Mouse (Mus musculus) kidney, embryonic 15.5 days (tissue): Measurements from ENCODE around the gene Rab10. TPM values are rescaled to one million over a fixed set of nuclear protein-coding genes. Genes with fewer than 3 reads are reported as not detected.

Experiments
- ATAC-seq: fragments of 200-750 bp; cut with Nextera tagmentation; replicated peaks from 2 replicates; pipeline ENCODE4 v1.8.0; 2017; ENCODE audit warnings: moderate TSS enrichment; ENCODE audit not compliant: low FRiP score
- H3K27ac ChIP-seq: fragments of 300-500 bp; sonication (generic); 2 replicates; pipeline ENCODE4 v1.5.1; 2015; ENCODE audit warnings: mild to moderate bottlenecking, inconsistent platforms
- H3K27me3 ChIP-seq: fragments of 300-500 bp; sonication (generic); 2 replicates; pipeline ENCODE4 v1.6.1; 2015; ENCODE audit warnings: inconsistent platforms
- H3K36me3 ChIP-seq: fragments of 300-500 bp; sonication (generic); 2 replicates; pipeline ENCODE4 v1.6.1; 2015; ENCODE audit warnings: inconsistent platforms
- H3K4me1 ChIP-seq: fragments of 300-500 bp; sonication (generic); 2 replicates; pipeline ENCODE4 v1.6.1; 2015; ENCODE audit warnings: inconsistent platforms
- H3K4me2 ChIP-seq: fragments of 300-500 bp; sonication (generic); 2 replicates; pipeline ENCODE4 v1.6.1; 2015; ENCODE audit warnings: moderate library complexity, mild to moderate bottlenecking, inconsistent platforms
- H3K4me3 ChIP-seq: fragments of 300-500 bp; sonication (generic); replicated peaks from 2 replicates; pipeline ENCODE4 v1.5.1; 2015; ENCODE audit warnings: mild to moderate bottlenecking, inconsistent platforms
- H3K9ac ChIP-seq: fragments of 300-500 bp; sonication (generic); 2 replicates; pipeline ENCODE4 v1.6.1; 2015; ENCODE audit warnings: mild to moderate bottlenecking, inconsistent platforms
- H3K9me3 ChIP-seq: fragments of 300-500 bp; sonication (generic); replicated peaks from 2 replicates; pipeline ENCODE4 v1.6.1; 2016; ENCODE audit warnings: inconsistent platforms
- WGBS: fragments of 180-500 bp; shearing (Covaris S2); methylation state at CpG from one replicate; pipeline ENCODE4 v1.1.7; 2015; ENCODE audit warnings: mixed read lengths; 5-methylcytosine and 5-hydroxymethylcytosine counted together
- polyA plus RNA-seq: library from polyadenylated mRNA; unstranded; fragments of >200 nt; fragmentation: Nextera tagmentation; extraction: Ambion mirVana; gene quantifications from 2 replicates; pipeline ENCODE4 v1.2.1, GENCODE M21; 2015

Rab10 gene
- 75.5 and 75.7 TPM in 2 replicates for polyA plus RNA-seq

DNA sequence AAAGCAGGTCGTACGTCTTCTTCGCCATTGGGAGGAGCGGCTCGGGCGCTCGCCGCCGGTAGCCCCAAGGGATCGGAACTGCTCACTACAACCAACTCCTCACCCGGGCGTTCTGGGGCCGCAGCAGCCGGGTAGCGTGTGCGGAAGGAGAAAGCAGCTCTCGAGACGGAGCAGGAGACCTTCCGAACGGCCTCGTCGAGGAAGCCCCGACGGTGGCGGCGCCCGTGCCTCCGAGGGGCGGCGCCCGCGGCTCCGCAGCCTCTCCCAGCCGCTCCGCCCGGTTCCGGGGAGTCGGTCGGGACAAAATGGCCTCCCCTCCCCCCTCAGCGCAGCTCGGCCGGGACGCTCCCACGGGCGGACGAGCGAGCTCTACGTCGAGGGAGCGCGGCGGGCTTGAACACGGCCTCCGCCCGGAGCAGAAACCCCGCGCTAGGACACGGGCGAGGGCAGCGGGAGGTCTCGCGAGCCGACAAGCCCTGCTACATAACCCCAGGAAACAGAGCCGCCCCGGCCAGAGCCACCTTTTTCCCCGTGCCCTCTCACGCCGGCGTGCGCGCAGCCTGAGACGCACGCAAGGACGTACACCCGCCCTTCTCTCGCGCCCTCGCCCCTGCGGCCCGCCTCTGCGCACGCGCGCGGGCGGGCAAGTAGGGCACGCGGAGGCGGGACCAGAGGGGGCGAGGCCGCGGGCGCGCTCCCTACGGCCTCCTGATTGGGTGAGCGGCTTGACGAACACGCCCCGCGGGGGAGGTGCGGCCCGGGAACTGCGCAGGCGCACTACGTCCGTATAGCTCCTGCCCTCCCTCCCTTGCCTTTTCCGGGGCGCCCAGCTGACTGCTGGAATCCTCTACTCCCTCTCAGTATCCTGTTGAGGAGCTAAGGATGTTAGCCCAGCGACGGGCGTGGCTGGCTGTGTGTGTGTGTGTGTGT, at the start of gene Rab10:
Gene Rab10 (minus strand): TSS at position 579 of the 930 bp plus-strand sequence.
- H3K27me3 ChIP-seq, result no peaks in the 10 kb centered on the region
- H3K9ac ChIP-seq, result peak within 1 kb of the TSS; percentile 88
- H3K9me3 ChIP-seq, result no peaks in the 10 kb centered on the region
- no peaks in the 10 kb centered on the region for H3K36me3 ChIP-seq
- WGBS, result under 1% methylated on average over 108 of the region's 111 CpGs
- H3K4me2 ChIP-seq, result peak within 1 kb of the TSS; percentile 84
- peak; percentile 99 for ATAC-seq
- peak within 1 kb of the TSS; percentile 87 for H3K4me3 ChIP-seq
- peaks cover 18% of the 10 kb centered on the region for H3K4me1 ChIP-seq
- peak within 1 kb of the TSS; percentile 98 for H3K27ac ChIP-seq

DNA sequence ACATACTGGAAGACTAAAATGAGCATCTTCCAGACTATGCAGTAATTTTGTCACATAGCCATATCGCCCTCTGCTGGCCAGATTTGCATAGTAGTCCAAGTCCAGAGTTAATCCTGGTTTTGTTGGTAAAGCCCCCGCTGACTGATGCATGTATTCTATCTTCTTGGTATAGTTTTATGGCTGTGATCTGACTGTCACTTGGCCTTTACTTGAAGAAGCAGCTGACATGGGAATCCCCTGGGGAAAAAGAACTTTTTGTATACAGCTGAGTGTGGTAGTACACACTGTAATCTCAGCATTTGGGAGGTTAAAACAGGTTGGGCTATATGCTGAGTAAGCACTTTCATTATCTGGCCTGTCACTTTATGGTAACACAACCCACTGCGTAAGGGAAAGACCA, 49.5 kb upstream of the Rab10 start:
- Histone ChIP-seq H3K9me3 (no peaks in the 10 kb centered on the region), H3K4me2 (peak overlapping the region; percentile 16; the same call in 1 of the 2 replicates), H3K4me1 (no peaks in the 10 kb centered on the region), H3K27ac (no peak overlapping the region), H3K9ac (no peak overlapping the region), H3K27me3 (no peaks in the 10 kb centered on the region), H3K36me3 (no peaks in the 10 kb centered on the region), H3K4me3 (peak overlapping the region; percentile 1; the same call in 1 of the 2 replicates)
- 25% methylated on average over 3 of the region's 3 CpGs for WGBS
- ATAC-seq, result 0 out of 2 replicates have a peak, but pooled peaks have one; percentile 46

DNA sequence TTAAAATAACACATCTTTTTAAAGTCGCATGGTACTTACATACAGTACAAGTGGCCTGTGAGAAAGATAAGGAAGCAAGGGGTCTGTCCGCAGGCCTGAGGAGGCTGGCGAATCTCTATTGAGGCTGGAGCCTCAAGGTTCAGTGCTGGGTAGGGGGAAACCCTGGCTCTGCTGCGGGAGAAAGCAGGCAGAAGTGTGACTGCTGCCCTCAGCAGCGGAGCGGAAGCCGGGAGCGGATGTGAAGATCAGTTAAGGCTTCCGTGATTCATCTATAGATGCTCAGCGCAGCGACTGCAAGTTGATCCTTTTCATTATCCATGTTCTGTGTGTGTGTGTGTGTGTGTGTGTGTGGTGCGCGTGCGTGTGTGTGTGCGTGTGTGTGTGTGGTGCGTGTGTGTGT, 47.1 kb upstream of the Rab10 start:
- H3K27me3 ChIP-seq, result no peaks in the 10 kb centered on the region

DNA sequence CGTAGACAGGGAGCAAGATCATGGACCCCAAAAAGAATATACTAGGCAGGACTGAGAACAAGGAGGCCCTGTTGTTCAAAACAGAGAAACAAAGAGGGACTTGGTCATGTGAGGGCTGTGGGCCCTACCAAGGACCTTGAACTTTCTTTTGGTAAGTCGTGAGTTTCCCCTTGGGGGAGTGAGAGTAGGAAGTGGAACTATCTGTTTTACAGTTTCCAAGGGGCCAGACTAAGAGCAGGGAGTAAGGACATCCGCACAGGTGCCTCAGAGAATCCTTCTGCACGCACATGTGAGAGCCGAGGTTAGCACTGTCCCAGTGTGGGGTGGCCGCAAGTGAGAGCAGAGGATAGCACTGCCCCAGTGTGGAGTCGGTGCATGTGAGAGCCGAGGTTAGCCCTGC, 45.3 kb upstream of the Rab10 start:
- no peak for ATAC-seq
- Histone ChIP-seq H3K9ac (no peak overlapping the region), H3K9me3 (no peaks in the 10 kb centered on the region), H3K4me2 (no peak overlapping the region), H3K4me3 (no peak overlapping the region), H3K36me3 (no peaks in the 10 kb centered on the region), H3K4me1 (0 out of 2 replicates have a peak, but pooled peaks cover 2% of the 10 kb centered on the region), H3K27ac (no peak overlapping the region), H3K27me3 (no peaks in the 10 kb centered on the region)
- WGBS, result 88% methylated on average over 8 of the region's 8 CpGs

More for the DNA sequence above, 47.1 kb upstream of the Rab10 start:
- Histone ChIP-seq H3K4me1 (no peaks in the 10 kb centered on the region), H3K4me3 (peak overlapping the region; percentile 11; the same call in 1 of the 2 replicates), H3K9me3 (no peaks in the 10 kb centered on the region), H3K27ac (no peak overlapping the region), H3K9ac (no peak overlapping the region), H3K36me3 (no peaks in the 10 kb centered on the region), H3K4me2 (0 out of 2 replicates have a peak overlapping the region, but pooled peaks have one; percentile 28)
- no peak for ATAC-seq
- 60% methylated on average over 16 of the region's 16 CpGs for WGBS

DNA sequence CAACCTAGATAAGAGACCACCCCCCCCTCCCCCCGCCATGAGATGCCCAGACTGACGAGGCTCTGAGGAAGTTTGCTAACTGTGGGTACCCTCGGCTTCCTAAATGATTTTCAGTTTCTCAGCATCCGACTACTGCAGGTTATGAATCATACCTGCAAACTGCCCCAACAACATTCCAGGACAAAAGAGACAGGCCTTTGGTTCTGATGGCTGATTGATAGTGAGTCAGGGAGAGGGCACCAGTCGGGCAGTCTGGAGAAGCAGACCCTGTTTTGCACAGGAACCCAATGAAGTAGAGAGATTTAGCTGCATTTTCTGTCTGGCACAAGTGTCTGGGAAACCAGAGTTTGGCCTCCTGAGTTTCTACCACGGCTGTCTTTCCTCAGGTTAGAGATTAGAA, 42.4 kb upstream of the Rab10 start:
- H3K36me3 ChIP-seq, result no peaks in the 10 kb centered on the region
- WGBS, result 65% methylated on average over 6 of the region's 6 CpGs
- no peak overlapping the region for H3K4me2 ChIP-seq
- H3K9me3 ChIP-seq, result no peaks in the 10 kb centered on the region
- 0 out of 2 replicates have a peak, but pooled peaks cover 3% of the 10 kb centered on the region for H3K4me1 ChIP-seq
- no peak overlapping the region for H3K9ac ChIP-seq
- H3K4me3 ChIP-seq, result no peak overlapping the region
- H3K27ac ChIP-seq, result no peak overlapping the region
- ATAC-seq, result no peak; the same call in 1 of the 2 replicates
- no peaks in the 10 kb centered on the region for H3K27me3 ChIP-seq

DNA sequence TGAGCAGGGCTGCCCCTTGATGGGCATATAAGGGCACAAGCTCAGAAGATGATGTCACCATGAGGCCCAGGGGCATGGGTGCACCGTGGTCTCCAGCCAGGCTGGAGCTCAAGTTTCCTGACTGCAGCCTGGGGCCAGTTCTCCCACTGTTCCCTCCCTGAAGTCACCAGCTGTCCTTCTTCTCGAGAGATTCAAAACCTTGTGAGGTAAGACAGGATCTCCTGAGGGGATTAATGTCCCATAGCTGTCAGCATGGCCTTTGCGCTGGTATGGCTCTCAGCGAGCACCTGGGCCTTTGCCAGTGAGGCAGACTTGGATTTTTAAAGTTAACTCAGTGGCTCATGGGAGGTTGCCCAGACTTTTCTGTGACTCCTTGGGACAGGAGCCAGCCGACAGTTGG, 40.4 kb upstream of the Rab10 start:
- Histone ChIP-seq H3K4me2 (no peak overlapping the region), H3K27ac (no peak overlapping the region), H3K4me1 (0 out of 2 replicates have a peak, but pooled peaks cover 3% of the 10 kb centered on the region), H3K9me3 (no peaks in the 10 kb centered on the region), H3K9ac (no peak overlapping the region), H3K36me3 (no peaks in the 10 kb centered on the region), H3K27me3 (no peaks in the 10 kb centered on the region), H3K4me3 (no peak overlapping the region)
- WGBS, result 37% methylated on average over 5 of the region's 5 CpGs
- ATAC-seq, result peak; percentile 72

DNA sequence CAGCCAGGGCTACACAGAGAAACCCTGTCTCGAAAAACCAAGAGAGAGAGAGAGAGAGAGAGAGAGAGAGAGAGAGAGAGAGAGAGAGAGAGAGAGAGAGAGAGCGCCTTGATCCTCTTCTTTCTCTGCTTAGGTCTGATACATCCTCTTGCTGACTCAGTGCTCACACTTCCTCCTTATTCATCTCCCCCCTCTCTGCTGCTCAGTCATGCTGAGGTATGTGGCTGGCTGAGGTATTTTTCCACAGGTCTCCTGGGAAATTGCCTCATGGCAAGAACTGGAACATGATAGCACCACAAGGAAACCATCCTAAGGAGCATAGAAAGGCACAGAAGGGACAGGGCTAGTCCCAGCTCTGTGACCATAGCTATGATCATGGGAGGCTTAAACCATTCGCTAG, 39.6 kb upstream of the Rab10 start:
- WGBS, result 81% methylated on average over 2 of the region's 3 CpGs
- no peak for ATAC-seq
- H3K9ac ChIP-seq, result no peak overlapping the region

DNA sequence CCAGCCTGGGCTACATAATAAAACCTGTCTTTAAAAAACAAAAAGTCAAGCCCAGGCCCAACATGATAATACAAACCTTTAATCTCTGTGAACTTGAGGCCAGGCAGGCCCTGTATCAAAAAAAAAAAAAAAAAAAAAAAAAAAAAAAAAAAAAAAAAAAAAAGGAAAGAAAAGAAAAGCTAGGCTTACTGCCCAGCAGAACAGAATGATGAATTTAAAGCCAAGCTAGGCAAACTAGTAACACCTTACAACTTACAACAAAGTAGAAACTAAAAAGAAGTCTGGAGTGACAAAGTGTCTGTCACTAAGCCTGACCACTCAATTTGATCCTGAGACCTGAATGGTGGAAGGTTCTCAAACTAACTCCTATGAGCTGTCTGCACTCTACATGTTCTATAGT, 37.9 kb upstream of the Rab10 start:
- 0 out of 2 replicates have a peak, but pooled peaks cover 3% of the 10 kb centered on the region for H3K4me1 ChIP-seq
- no peak overlapping the region for H3K9ac ChIP-seq
- no peak overlapping the region for H3K4me3 ChIP-seq
- no peaks in the 10 kb centered on the region for H3K27me3 ChIP-seq
- no peaks in the 10 kb centered on the region for H3K9me3 ChIP-seq
- no peaks in the 10 kb centered on the region for H3K36me3 ChIP-seq
- no peak overlapping the region for H3K27ac ChIP-seq
- no peak overlapping the region for H3K4me2 ChIP-seq
- ATAC-seq, result no peak

More for the DNA sequence above, 39.6 kb upstream of the Rab10 start:
- Histone ChIP-seq H3K27me3 (no peaks in the 10 kb centered on the region), H3K36me3 (no peaks in the 10 kb centered on the region), H3K4me3 (no peak overlapping the region), H3K4me2 (no peak overlapping the region), H3K27ac (no peak overlapping the region), H3K9me3 (no peaks in the 10 kb centered on the region), H3K4me1 (0 out of 2 replicates have a peak, but pooled peaks cover 3% of the 10 kb centered on the region)

DNA sequence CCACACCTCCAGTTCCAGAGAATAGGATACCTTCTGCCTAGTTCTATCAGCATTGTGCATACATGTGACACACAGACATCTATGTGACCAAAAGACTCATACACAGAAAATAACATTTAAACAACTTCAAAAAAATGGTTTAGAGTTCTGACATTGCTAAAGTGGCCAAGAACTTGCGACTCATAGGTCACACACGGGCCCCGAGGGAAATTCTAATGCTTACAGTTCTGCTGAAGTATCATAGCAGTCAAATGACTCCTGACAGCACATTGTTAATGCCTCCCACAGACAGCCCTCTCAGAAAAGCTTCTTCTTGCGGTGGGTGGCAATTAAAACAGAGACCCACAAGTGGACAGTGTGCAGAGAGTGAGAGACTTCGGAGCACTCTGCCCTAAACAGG, 35.3 kb upstream of the Rab10 start:
- Histone ChIP-seq H3K4me2 (no peak overlapping the region), H3K36me3 (no peaks in the 10 kb centered on the region), H3K4me3 (no peak overlapping the region), H3K9me3 (no peaks in the 10 kb centered on the region), H3K9ac (no peak overlapping the region), H3K4me1 (0 out of 2 replicates have a peak, but pooled peaks cover under 1% of the 10 kb centered on the region), H3K27ac (no peak overlapping the region), H3K27me3 (no peaks in the 10 kb centered on the region)
- ATAC-seq, result no peak
- 83% methylated on average over 5 of the region's 5 CpGs for WGBS

DNA sequence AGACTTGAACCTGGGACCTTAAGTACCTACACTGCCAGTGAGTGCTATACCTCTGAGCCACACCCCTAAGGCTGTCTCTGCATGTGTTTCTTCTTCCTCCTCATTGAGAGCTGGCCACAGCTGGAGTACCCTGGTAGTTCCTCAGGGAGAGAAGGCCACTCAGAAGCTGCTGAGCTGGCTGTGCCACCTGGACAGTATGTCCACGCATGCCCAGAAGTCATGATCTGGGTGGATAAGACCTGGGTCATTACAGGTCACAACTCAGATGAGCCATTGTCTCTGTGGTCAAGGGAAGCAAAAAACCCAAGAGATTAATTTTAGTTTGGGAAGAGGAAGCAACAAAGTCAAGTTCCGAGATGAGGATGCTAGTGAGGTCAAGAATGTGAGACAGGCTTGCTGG, 34.4 kb upstream of the Rab10 start:
- no peaks in the 10 kb centered on the region for H3K4me1 ChIP-seq
- no peak overlapping the region for H3K4me2 ChIP-seq
- H3K9ac ChIP-seq, result no peak overlapping the region
- no peaks in the 10 kb centered on the region for H3K36me3 ChIP-seq
- H3K27me3 ChIP-seq, result no peaks in the 10 kb centered on the region
- H3K9me3 ChIP-seq, result no peaks in the 10 kb centered on the region
- ATAC-seq, result no peak
- H3K27ac ChIP-seq, result no peak overlapping the region
- no peak overlapping the region for H3K4me3 ChIP-seq
- 78% methylated on average over 2 of the region's 2 CpGs for WGBS

DNA sequence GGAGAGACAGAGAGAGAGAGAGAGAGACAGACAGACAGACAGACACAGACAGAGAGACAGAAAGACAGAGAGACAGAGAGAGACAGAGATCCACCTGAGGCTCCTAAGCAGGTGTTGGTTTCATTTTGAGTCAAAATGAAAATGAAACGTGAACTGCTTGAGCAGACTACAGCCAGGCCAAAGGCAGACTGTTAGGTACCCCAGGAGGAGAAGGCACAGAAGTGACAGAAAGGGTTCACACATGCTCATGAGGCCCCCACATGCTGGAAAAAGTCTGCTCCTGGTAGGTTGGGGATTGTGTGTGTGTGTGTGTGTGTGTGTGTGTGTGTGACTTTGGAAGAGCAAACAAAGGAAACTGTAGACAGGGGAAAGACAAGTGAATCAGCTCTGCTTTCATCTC, 29.2 kb upstream of the Rab10 start:
- no peaks in the 10 kb centered on the region for H3K9me3 ChIP-seq

DNA sequence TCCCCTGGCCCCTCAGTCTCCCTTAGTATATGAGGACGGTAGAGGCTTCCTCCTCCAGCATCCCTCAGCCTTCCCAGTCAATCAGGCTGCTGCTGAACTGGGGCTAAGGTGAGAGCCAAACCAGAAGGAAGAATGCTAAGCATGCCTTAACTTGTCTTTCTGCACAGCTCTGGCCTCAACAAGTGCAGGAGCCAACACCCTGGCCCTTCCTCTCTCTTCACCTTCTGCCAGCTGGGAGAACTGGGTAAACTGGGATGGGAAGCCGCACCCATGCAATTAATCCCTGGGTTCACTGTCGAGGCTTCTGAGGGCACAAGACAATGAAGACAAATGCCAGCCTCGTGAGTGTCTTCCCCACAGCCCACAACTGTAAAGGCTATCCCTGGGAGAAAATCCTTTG, 19.9 kb upstream of the Rab10 start:
- H3K27me3 ChIP-seq, result no peaks in the 10 kb centered on the region
- H3K36me3 ChIP-seq, result no peaks in the 10 kb centered on the region
- no peak for ATAC-seq
- no peak overlapping the region for H3K4me2 ChIP-seq
- no peak overlapping the region for H3K4me3 ChIP-seq
- H3K27ac ChIP-seq, result no peak overlapping the region
- no peaks in the 10 kb centered on the region for H3K4me1 ChIP-seq
- no peak overlapping the region for H3K9ac ChIP-seq
- 76% methylated on average over 4 of the region's 4 CpGs for WGBS
- no peaks in the 10 kb centered on the region for H3K9me3 ChIP-seq

More for the DNA sequence above, 29.2 kb upstream of the Rab10 start:
- ATAC-seq, result no peak
- no peaks in the 10 kb centered on the region for H3K36me3 ChIP-seq
- H3K9ac ChIP-seq, result no peak overlapping the region
- H3K27me3 ChIP-seq, result no peaks in the 10 kb centered on the region
- no peaks in the 10 kb centered on the region for H3K4me1 ChIP-seq
- H3K4me2 ChIP-seq, result no peak overlapping the region
- no peak overlapping the region for H3K4me3 ChIP-seq
- 88% methylated on average over 1 of the region's 1 CpGs for WGBS
- H3K27ac ChIP-seq, result no peak overlapping the region
